Mouse (Mus musculus) testis, adult 2 months (tissue): Measurements from ENCODE around the gene Flrt1.

Source experiments
- CTCF ChIP-seq: fragments of 200-500 bp; IDR thresholded peaks from 2 replicates; pipeline ENCODE4 v1.5.1; 2012; ENCODE audit warnings: low read depth, mild to moderate bottlenecking, inconsistent platforms, low read length, moderate library complexity; ENCODE audit not compliant: control insufficient read depth, insufficient read depth, insufficient replicate concordance
- POLR2A ChIP-seq: fragments of 200-500 bp; IDR thresholded peaks from 2 replicates; pipeline ENCODE4 v1.6.1; 2012; ENCODE audit warnings: low read depth, mild to moderate bottlenecking, inconsistent platforms, low read length, moderate library complexity; ENCODE audit not compliant: control insufficient read depth

GRCm38 (mm10) chr19:7130317-7130716 lies 24.8 kb upstream of the Flrt1 start:
- TF ChIP-seq POLR2A: no peak
- TF ChIP-seq CTCF: no peak
